Mouse (Mus musculus): ENCODE measurements around the gene Foxk1. TPM values are rescaled to one million over a fixed set of nuclear protein-coding genes. Genes with fewer than 3 reads are reported as not detected.

Foxk1 gene
- total RNA-seq, 4 experiments from 2014 or later, result 11.8 to 16.0 (median 14.2) TPM

DNA sequence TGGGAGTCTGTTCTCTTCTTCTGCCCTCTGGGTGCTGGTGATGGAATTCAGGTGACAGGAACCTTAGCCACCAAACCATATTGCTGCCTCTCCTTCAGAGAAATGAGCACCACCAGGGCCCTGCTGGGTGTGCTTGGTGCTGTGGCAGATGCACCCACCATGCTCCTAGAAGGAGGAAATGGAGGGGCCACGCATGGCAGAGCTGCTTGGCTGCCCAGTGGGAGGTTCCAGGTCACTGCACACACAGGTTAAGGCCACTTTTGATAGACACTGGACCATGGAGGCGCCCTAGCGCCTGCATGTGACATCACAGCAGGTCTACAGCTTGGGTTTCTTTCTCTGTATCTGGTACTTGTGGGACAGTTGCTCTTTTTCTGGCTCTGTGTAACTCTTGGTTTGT, 15.8 kb downstream of the Foxk1 start:
- no peak for DNase-seq (ENCODE audit: low spot score)

DNA sequence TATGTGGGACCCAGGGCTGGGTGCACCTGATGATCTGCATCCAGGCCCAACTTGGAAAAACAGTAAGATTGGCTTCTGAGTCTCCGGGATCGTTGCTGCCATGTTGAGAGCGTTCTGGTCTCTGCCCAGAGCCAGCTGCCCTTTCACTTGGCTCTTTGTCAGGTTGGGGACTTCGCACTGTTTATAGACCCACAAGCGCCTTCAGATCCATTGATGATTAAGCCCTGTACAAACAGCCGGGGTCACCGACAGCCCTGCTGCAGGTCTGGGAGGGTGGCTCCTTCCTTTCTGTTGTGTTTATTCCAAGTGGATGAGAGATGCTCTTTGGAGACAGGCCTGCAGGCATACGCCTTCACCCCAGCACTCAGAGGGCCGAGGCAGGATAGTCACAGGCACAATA, 16.6 kb downstream of the Foxk1 start:
- DNase-seq (ENCODE audit: low spot score), result no peak

DNA sequence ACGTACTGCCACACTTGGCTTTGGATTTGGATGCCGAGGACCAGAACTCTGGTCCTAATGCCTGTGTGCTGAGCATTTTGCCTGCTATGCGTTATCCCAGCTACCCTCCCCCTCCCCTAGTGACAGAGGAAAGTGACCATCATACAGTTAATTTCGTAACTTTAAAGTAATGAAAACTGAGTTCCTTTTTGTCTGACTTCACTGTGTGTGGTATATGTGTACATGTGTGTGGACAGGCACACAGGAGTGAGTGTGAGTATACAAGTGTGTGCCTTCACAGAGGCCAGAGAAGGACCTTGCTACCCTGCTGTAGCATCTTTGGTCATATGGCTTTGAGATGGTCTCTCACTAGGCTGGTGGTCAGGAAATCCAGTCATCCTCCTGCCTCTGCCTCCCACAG, 17.1 kb downstream of the Foxk1 start:
- no peak for DNase-seq (ENCODE audit: low spot score)

DNA sequence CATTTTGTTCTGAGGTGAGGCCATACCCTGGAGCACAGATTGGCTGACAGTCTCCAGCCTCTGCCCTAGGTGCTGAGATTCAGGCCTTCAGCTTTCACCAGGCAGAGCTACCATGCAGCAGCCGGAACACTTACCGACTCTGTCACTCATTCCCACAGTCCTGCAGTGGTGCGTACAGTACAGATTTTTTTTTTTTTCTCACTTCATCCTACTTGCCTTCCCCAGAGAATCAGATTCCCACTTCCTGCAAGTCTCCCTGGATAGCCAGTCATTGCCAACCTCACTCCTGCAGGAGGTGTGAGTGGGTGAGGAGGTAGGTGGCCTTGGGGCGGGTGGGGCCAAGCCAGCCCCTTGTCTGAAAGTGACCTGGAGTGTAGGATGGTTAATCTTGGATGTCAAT, 19.0 kb downstream of the Foxk1 start:
- DNase-seq (ENCODE audit: low spot score), result no peak

DNA sequence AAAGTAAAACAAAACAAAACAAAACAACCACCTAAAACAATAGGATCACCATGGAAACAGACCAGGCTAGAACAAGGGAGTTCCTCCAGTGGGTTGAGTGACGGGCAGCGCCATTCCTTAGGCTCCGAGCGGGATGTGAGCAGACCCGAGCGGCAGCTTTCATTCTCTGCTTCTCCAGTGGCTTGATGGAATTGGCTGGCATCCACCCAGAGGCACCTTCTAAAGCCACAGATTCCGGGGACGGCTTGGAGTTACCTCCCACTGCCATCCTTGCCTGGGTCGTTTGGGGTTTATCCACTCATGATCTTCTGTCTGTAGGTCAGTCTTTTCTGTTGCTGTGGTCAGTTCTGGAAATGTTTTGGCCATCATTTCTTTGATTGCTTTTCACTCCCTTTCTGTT, 19.6 kb downstream of the Foxk1 start:
- no peak for DNase-seq (ENCODE audit: low spot score)

DNA sequence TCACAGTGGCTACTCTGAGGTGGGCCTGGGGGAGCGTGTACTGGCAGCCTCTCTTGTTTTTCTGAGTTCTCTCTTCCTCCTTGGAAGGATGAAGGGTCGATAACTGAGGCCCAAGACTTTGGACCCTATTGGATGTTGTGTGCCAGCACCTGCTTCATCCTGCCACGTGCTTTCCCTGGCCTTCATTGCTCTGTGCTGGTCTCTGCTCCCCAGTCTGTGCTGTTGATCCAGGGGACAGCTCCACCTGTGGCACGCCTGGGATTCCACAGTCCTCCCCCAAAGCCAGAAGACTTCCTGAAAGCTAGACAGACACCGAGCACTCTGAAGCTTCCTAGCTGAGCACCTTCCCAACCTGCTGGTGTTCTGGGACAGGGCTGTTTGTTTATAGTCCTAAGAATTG, 20.6 kb downstream of the Foxk1 start:
- DNase-seq (ENCODE audit: low spot score), result no peak

DNA sequence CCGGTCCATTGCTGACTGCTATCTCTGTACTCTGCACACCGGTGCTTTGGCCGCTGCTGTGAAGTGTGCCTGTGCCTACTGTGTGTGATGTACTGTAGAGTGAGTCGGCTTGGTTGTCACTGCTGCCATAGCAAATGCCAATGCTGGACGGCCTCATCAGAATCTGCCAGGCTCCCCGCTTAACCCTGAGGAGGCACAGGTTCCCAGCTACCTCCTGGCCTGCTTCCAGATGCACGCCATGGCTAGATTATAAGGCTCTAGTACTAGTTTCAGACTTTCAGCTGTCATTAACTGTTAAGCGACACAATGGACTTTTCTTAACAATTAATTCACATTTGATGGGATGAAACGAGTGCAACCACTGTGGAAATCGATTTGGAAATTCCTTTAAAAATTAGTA, 21.8 kb downstream of the Foxk1 start:
- DNase-seq (ENCODE audit: low spot score), result no peak

DNA sequence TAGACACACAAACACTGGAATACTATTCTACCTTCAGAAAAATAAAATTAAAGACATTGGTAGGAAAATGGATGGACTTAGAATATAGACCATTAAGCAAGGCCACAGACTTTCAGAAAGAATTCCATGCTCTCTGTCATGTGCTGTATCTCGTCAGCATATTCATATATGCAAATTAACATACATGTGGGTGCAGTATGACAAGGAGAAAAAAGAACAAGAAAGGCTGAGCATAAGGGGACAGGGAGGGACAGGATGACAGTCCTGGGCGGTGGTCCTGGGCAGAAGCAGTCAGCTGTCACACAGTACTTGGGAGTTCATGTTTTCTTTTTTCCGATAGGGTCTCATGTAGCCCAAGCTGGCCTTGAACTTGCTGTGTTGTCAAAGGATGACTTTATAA, 22.4 kb downstream of the Foxk1 start:
- DNase-seq (ENCODE audit: low spot score), result no peak

DNA sequence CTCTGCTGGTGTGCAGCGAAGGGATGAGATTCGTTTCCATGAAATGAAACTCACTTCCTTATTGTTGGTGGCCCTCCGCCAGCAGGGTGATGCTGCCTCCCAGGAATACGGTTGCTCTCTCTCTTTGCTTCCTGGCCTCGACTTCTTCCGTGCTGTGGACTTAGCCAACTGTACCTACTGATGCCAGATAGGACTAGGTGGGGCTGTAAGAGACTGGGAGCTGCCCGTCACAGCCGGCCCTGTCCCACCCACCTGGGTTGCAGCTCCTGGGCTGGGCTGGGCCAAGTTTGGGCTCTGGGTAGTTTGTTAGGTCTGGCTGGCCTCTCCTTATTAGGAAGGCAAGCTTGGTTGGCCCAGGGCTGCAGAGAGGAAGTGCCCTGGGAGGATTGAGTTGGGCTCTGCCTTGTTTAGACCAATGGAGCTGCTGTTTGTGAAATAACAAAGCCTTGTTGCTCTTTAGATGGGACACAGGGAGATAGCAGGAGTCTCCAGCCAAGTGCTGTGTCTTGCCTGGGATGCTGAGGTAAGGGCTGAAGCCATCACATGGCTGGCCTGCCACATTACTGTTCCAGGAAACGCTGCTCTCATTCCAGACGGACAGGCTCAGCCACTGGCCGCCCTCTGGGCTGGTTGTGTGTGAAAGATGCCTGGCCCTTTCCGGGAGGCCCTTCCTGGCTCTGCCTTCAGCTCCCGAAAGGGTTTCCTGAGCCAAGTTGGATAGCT, 23.5 kb downstream of the Foxk1 start:
- DNase-seq (ENCODE audit: low spot score), result peak; percentile 87

DNA sequence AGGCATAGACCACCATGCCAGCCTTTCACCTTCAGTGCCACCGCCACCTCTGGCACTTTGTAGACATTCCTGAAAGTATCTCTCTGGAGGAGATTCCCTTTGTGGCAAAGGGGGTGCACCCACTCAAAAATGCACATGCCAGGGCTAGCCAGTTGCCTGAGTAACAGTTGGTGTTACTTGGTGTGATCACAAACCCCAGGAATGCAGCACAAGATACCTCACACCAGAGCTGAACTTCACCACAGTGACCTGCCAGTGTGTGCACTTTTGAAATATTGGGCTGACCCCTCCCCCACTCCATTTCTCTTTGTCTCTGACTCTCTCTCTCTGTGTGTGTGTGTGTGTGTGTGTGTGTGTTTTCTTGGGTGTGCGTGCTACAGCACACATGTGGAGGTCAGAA, 25.2 kb downstream of the Foxk1 start:
- DNase-seq (ENCODE audit: low spot score), result no peak

DNA sequence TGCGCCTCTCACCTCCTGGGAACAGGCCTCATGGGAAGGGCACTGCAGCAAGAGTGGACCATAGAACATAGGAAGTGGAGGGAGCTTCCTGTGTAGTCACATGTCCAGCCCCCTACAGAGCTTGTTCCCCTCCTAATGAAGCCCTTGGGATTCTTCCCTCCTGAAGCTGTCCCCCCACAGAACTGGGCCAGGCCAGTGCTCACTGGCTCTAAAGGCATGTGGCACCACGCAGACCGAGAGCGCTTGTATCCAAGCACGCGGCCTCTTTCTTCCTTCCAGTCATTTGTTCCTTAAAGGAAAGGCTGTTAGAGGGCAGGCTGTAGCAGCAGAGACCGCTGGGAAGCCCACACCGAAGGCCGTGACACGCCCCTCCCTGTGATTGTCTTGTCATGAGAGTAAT, 26.6 kb downstream of the Foxk1 start:
- DNase-seq (ENCODE audit: low spot score), result no peak

DNA sequence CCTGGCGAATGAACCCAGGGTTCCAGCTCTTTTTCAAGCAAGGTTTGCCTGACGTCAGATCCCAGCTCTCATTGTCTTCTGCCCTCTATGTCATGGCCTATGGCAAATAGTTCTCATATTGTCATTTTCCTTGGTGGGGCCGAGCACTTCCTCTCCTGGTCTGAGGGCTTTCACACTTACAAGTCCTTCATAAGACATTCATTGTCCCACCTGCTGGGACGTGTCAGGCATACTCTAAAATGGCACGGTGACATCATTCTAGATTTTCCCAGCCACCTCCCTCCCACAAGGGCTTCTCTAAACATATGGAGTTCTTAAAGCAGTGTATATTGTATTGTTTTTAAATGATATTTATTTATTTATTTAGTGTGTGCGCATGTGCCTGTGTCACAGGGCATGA, 27.4 kb downstream of the Foxk1 start:
- no peak for DNase-seq (ENCODE audit: low spot score)

DNA sequence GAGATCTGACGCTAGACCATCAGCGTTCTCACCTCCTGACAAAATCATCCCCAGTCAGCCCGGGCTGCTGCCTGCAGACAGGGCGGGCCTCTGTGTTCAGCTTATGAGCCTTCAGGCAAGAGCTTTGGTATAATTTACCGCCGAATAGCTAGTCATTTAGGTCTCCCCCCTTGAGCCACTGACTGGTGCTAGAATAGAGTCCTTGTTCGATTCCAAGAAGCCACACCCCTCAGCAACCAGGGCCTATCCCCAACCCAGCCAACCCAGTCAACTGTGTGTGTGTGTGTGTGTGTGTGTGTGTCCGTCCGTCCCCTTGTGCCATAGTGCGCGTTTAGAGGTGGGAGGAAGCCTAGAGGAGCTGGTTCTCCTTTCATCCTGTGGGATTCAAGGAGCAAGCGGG, 29.7 kb downstream of the Foxk1 start:
- DNase-seq (ENCODE audit: low spot score), result no peak

DNA sequence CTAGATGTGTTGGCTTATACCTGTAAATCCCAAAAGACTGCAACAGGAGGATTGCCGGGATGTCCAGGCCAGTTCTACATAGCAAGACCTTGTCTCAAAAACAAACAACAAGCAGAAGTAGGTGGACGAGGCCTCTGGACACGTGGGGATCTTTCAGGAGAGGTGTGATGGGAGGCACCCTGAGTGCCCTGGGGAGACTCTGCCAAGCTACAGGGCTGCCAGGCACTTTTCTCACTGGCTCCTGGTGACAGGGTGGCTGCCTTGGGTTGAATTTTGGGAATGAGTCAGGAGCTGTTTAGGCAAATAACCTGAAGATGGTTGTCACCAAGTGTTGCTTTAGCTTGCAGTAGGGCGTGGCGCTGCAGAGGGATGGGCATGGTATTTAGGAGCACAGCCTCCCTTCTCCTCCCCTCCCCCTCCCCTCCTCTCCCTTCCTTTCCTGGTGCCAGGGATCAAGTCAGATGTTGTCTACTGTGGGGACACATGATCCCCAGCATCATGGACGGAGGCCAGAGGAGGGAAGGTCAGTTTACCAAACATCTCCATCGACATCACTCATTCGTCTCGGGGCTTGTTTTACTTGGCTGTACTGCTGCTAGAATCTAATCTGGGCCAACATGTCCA, 30.6 kb downstream of the Foxk1 start:
- DNase-seq (ENCODE audit: low spot score), result no peak

DNA sequence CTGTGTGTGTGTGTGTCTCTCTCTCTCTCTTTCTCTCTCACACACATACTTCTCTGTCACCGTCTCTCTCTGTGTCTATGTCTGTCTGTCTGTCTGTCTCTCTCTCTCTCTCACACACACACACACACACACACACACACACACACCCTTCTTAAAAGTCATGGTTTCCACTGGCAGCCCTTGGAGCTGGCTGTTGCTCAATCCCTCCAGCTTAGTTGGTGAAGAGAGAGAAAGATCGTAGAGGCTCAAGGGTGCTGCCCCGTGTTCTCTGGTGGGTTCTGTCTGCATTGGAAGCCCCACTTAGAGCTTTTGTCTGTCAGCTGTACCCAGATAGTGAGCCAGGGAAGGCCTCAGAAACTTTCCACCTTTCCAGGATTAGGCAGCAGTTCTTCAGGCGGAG, 31.4 kb downstream of the Foxk1 start:
- no peak for DNase-seq (ENCODE audit: low spot score)

DNA sequence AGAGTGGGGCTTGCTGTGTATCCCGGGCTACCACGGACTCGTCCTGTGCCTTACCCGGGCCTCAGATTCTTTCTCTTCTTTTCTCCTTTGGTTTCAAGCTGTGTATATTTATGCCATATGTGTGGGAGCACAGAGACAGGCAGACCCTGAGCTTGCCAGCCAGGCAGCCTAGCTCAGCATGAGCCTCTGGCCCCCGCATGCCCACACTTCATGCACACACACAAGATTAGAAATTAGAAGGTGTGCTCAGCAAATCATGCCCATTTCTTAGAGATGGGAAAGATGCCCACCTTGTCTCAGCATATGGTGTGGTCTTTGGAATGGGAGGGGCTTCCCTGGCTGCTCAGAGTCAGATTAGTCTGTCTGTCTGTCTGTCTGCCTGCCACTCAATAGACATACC, 32.8 kb downstream of the Foxk1 start:
- DNase-seq (ENCODE audit: low spot score), result no peak

DNA sequence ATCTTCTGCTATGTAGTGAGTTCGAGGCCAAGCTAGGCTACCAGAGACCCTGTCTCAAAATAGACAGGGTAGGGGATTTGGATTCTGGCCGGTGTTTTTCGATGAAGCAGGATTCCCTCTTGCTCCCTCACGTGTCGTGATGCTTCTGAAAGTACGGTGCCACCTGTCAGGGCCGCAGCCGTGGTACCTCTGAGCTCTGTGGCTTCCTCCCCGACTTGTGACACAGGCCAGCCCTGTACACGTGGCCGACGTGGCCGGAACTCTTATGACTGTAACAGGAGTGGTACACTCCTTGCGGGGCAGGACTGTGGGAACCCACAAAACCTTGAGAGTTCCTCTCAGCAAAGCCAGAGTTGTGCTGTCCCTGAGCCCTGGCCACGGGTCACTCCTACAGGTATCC, 34.4 kb downstream of the Foxk1 start:
- no peak for DNase-seq (ENCODE audit: low spot score)

DNA sequence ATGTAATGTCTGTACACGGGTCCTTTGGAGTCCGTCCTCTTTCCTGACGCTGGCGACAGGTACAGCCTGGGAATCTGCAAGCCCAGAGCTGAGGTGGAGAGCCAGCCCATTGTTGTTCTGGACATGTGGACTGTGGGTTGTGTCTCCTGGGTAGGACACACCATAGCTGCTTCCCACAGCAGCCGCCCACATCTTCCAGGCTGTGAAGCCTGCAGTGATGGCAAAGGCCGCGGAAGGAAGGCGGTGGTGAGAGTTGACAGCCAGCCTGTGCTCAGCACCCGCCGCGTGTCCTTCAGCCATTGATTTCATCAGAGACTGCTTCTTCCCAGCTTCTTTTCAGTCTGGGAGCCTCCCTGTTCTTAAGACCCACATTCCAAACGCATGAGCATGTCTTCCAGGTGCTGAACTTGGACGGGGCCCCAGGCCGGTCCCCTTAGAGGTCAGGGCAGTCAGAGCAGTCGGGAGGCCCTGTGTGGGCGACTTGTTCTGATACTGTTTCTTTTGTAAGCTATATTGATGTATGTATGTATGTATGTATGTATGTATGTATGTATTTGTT, 37.2 kb downstream of the Foxk1 start:
- no peak for DNase-seq (ENCODE audit: low spot score)

DNA sequence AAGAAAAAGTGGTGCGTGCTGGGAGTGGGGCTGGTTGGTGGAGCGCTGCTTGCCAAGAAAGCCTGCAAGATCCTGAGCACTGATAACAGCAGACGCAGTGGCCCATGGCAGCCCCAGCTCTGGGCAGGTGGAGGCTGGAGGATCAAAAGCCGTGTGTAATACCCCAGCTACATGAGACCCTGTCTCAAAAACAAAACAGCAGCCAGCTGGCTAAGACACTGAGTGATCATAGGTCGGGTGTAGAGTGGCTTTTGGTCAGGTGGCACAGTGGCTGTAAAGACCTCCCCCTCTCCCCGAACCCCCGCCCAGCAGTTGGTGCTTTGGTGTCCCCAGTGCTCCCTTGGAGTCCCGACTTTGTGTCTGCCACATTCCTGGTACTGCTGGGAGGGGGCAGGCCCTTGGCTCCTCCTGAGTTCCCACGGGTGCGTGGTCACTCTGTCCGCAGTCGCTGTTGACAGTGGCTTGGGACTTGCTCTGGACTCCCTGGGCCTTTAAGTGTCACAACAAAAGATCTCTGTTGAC, 38.7 kb downstream of the Foxk1 start:
- DNase-seq (ENCODE audit: low spot score), result no peak

DNA sequence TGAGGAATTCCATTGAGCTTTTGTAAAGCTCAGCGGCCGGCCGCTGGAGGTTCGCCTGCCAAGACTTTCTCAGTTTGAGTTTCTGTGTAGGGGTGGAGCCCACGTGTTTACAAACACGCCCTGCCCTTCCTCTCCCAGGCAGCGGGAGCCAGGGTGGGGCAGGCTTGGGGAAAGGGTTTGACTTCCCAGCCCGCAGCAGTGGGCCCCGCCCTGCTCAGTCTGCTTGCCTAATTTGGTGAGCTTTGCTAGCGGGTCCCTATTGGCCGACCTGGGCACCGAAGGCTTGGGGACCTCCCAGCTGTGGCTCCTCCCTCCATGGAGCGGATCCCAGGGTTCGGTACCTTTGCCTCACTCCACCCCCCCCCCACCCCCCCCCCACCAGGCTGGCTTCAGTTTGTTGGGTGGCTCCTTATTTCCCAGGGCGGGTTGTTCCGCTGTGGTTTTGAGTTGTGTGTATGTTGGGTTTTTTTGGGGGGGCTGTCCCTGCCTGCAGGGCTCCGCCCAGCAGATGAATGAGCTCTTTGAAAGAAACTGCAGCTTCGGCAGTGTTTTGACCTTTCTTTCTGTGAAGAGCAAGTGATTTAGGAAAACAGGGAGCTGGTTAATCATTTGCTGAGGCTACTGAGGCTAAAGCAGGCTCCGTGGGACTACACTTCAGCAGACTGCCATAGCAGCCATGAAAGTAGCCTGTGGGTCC, 39.3 kb downstream of the Foxk1 start:
- DNase-seq (ENCODE audit: low spot score), result peak; percentile 96

DNA sequence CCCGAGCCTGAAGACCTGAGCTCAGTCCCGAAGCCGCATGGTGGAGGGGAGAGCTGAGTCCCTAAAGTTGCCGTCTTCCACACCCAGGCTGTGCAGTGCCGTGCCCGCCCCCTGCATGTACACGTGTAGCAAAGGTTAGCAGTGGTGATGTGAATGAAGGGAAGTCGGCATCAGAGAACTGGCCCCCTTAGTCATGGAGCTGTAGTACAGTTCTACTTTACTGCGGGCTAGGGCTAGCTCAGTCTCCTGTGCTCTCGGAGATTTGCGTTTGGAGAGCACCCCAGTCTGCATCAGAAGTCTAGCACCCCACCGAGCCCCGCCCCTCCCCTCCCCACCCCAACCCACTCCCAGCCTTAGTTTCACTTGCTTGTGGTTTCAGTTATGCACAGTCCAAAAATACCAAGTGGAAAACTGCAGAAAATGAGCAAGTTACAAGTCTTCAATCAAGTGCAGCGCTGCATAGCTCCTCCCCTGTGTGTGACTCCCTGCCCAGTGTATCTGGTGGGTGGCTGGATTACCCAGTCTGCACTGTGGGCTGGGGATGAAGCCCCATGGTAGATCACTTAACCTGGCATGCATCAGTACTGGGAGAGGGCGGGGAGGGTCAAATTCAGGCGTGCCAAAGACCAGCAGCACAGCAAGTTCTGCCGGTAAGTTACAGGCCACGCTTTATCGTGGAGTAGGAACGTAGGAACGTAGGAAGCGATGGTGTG, 40.2 kb downstream of the Foxk1 start:
- no peak for DNase-seq (ENCODE audit: low spot score)

DNA sequence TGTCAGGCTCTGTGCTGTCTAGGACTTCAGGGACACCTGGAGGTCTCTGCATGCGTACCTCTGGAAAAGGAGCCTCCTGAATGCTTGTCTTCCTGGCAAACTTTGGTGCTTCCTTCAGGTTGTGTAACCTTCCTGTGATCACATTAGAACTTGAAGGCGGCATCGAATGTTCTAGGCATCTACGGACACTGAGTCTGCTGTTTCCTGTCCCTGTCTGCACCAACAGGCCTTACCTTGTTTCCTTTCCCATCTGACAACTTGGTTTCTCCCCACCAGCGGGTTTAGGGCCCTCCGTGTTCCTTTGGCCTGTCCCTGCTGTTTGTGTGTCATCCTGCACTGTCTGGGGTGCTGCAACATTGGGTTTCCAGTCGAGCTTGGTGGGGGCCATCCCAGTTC, 40.7 kb downstream of the Foxk1 start:
- DNase-seq (ENCODE audit: low spot score), result no peak

All from heart, adult 8-10 months (tissue).